Mouse (Mus musculus) gastrocnemius, adult 18-20 months (tissue): ENCODE measurements around the gene Gm3839. TPM values are rescaled to one million over a fixed set of nuclear protein-coding genes. Genes with fewer than 3 reads are reported as not detected.
"Not testable (repeated sequence)": the region's sequence is repeated elsewhere in the genome, so short reads cannot be mapped to it uniquely, and the experiment has no call there.

ENCODE experiments used
- DNase-seq: peaks from one replicate; pipeline ENCODE4 v3.0.0; 2021; ENCODE audit warnings: low spot score
- long read RNA-seq, 2 experiments: library from polyadenylated mRNA; stranded (forward); transcript quantifications; one replicate each; pipeline ENCODE4 v2.0.0; 2021
- microRNA-seq: library from miRNA; unstranded; fragments of <30 nt; microRNA quantifications from one replicate; pipeline ENCODE4 v1.2.0, GENCODE M21; 2021
- total RNA-seq, 2 experiments: library from RNA; stranded (reverse); gene quantifications; 2 replicates each; pipeline ENCODE4 v1.2.3; 2021

Gm3839 gene
- 1 to 10 TPM; 2.3 to 3.0 TPM for total RNA-seq
- long read RNA-seq, experiment 1 = 0 reads
- long read RNA-seq, experiment 2, partial matches to known transcripts = 0 of 1 reads
- long read RNA-seq, experiment 2, other reads (novel, unspliced or antisense) = 1 of 1 reads

DNA sequence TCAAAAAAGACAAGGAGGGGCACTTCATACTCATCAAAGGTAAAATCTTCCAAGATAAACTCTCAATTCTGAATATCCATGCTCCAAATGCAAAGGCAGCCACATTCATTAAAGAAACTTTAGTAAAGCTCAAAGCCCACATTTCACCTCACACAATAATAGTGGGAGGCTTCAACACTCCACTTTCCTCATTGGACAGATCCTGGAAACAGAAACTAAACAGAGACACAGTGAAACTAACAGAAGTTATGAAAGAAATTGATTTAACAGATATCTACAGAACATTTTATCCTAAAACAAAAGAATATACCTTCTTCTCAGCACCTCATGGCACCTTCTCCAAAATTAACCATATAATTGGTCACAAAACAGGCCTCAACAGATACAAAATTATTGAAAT is at the start of gene Gm3839:
Gene Gm3839 (minus strand): TSS at position 101 of the 400 bp plus-strand sequence.
- not testable (repeated sequence) for DNase-seq

DNA sequence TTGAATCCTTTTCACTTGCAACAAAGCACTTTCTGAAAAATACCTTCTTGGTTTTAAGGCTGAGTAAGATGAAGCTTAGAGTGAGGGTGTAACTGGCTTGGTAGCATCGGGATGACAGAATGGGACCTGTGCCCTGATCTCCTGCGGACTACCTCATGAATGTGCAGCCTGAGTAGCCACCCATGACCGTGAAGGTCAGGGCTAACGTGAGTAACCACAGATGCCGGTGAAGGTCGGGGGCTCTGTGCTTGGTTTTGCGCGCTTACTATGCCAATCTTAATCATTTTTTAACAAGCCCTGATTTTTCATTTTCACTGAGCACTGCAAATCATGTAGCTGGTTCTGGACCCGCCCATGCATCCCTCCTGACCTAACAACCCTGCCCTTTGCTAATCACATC is 49.1 kb upstream of the Gm3839 start:
- no peak for DNase-seq

- no peak for DNase-seq
These were observed 21.3 kb upstream of the Gm3839 start for GRCm38 (mm10) chr14:11377846-11378245.

DNA sequence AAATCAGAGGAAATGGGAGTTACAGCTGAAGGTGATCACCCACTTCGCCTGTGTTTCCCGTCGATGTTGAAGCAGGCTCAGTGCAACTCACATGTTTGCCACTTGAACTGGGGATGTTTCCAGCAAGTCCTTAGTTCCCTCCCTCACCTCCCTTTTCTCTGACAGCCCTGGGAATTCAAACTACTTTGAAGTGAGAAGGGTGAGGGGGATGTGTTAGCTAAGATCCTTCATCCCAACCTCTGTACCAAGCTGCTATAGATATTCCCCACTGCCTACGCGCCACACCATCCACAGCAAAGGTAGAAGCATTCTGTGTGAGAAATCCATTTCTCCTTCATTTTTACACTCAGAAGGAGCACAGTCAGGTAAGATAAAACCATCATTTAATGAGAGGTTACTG is 18.7 kb upstream of the Gm3839 start:
- no peak for DNase-seq

DNA sequence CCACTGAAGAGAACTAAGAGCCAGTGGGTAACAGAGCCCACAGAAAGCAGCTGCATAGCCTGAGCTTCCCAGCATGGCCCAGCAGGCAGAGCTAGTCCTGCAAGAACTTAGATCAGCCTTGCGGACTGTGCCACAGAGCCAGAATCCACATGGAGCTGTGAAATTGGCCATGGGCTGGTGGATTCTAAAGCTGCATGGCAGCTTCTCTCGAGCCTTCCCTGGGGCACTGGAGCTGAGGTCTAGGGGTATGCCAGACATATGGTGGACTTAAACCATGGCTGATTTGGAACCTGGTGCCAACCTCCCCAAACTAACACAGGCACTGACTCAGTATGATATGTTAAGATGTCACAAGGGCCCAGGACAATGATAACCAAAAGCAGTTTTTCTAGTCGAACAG is 10.4 kb downstream of the Gm3839 start:
- DNase-seq = no peak

DNA sequence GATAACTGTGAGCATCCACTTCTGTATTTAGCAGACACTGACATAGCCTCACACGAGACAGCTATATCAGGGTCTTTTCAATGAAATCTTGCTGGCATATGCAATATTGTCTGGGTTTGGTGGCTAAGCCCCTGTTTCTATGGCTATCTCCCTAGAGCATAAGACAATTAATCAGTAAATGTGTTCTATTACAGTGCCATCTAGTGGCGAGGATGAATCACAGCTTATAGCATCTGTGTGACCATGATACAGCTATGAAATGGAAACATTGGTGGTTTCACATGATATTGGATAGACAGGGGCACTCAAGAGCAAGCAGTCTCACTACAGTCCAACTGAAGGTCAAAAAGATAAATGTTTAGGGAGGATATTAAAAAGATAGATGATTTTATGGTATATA is 26.5 kb downstream of the Gm3839 start:
- DNase-seq = no peak

DNA sequence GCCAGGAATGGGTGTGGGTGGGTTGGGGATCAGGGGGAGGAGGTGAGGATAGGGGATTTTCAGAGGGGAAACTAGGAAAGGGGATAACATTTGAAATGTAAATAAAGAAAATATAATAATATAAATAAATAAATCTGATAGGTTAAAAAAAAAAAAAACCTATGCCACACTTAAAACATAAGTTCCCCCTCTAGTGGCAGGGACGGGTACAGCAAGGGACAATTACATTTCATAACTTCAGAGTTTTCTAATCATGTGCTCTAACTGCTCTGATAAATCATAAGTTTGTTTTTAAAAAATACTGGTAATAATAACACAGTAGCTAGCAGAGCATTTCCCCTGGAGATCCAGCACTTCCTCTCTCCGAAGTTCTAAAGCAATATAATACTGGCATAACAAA is 49.4 kb downstream of the Gm3839 start:
- DNase-seq = peak; percentile 4

- not testable (repeated sequence) for DNase-seq
These were observed 68.6 kb downstream of the Gm3839 start for GRCm38 (mm10) chr14:11287956-11288355.

DNA sequence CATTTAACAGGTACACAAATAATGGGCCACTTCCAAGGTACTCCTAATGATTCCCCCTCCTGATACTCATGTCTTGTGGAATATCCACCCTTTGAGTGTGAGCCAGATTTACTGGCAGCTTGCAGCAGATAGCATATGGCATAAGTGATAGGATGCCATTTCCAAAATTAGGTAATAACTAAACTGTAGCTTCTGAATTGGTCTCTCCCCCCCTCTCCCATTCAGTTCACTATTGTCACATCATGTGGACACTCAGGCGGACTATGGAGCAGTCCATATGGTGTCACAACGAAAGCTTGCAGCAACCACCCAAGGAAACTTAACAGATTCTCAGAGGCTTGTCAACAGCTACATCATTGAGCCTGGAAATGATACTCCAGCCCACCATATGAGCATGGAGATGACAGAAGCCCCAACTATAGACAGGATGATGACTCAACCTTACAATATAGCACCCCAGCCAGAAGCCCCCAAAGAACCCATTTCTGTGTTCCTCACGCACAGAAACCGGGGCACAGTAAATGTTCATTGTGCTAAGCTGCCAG is 99.3 kb downstream of the Gm3839 start:
- DNase-seq = no peak

GRCm38 (mm10) chr14:11248053-11248452 is 108.5 kb downstream of the Gm3839 start:
- DNase-seq = no peak

- DNase-seq = no peak
These were observed 112.0 kb downstream of the Gm3839 start for GRCm38 (mm10) chr14:11244546-11244945.

DNA sequence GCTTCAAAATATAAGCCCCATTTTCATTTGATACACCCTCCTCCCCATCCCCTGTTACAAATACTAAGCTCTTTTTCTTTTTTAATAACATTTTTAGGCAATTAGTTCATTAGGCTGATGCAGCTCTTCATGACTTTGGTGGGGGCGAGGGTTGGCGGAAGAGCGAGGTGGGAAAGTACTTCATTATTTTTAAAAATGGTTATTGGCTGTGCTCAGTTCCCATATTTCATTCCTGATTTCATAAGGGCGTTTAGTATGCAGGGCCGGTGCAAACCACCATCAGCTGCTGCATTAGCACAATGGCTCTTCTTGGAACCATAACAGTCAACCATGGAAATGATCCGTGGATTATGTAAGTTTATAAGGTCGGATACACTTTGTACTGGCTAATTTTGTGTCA is 124.4 kb downstream of the Gm3839 start:
- no peak for DNase-seq

Small RNA genes lying within 50 kb of the gene (microRNA-seq; reads per million reads assigned to microRNA genes)
- gene Mir5124b = not detected

Other genes starting within 250 kb of the Gm3839 start
- gene Fhit, start 194.7 kb downstream of the Gm3839 start, total RNA-seq = 1 to 10 TPM in 1 of 2 experiments, under 1 TPM in 1; 0.74 to 1.9 TPM
- gene Ptprg, start 196.8 kb upstream of the Gm3839 start, total RNA-seq = 10 to 100 TPM; 18.4 to 21.3 TPM